17 mouse cellular contexts compared by ENCODE assay signal in genomic region chr13:49257819-49258313, GRCm38 (mm10).
"Had no signal": no experiment of that assay in that cellular context is flagged by ENCODE, and none has a peak within 500 bp of the region (broad histone marks: within the 10 kb centered on the region; RNA-seq: fewer than 3 reads in every experiment).

No protein-coding gene starts in this region.

- H3K9ac ChIP-seq: limb, embryonic 12.5 days; limb, embryonic 15.5 days; liver, embryonic 14.5 days; liver, postnatal 0 days; lung, embryonic 14.5 days; midbrain, embryonic 12.5 days; midbrain, embryonic 15.5 days; neural tube, embryonic 13.5 days had no signal

- H3K9me3 ChIP-seq: limb, embryonic 12.5 days; limb, embryonic 15.5 days; midbrain, embryonic 12.5 days; midbrain, embryonic 15.5 days; neural tube, embryonic 13.5 days had no signal

- H3K27me3 ChIP-seq: limb, embryonic 12.5 days; limb, embryonic 15.5 days; midbrain, embryonic 12.5 days; midbrain, embryonic 15.5 days; neural tube, embryonic 13.5 days had no signal

- H3K4me3 ChIP-seq: limb, embryonic 12.5 days; limb, embryonic 15.5 days; midbrain, embryonic 12.5 days; midbrain, embryonic 15.5 days; neural tube, embryonic 13.5 days had no signal

- H3K27ac ChIP-seq: limb, embryonic 12.5 days; limb, embryonic 15.5 days; liver, embryonic 14.5 days; midbrain, embryonic 12.5 days; midbrain, embryonic 15.5 days; neural tube, embryonic 13.5 days had no signal

- H3K4me1 ChIP-seq: midbrain, embryonic 12.5 days; midbrain, embryonic 15.5 days; neural tube, embryonic 13.5 days had no signal

- H3K36me3 ChIP-seq: limb, embryonic 12.5 days; limb, embryonic 15.5 days; midbrain, embryonic 12.5 days; midbrain, embryonic 15.5 days; neural tube, embryonic 13.5 days had no signal

- DNase-seq: kidney, adult 9 months; kidney, postnatal 14 days; kidney, postnatal 4 days; left cerebral cortex, postnatal 4 days; liver, postnatal 0 days; lung, embryonic 14.5 days; lung, postnatal 10 days; lung, postnatal 36 days; retina, postnatal 1 day; thymus, adult 18-20 months; thymus, postnatal 36 days had no signal
